Mouse (Mus musculus) forebrain, embryonic 12.5 days (tissue): ENCODE measurements around the gene Gas7. TPM values are rescaled to one million over a fixed set of nuclear protein-coding genes. Genes with fewer than 3 reads are reported as not detected.

Experiments used
- ATAC-seq: fragments of 200-750 bp; cut with Nextera tagmentation; 2 replicates; pipeline ENCODE4 v1.8.0; 2017; ENCODE audit warnings: moderate TSS enrichment; ENCODE audit not compliant: low FRiP score
- H3K27ac ChIP-seq: fragments of 300-500 bp; sonication (generic); 2 replicates; pipeline ENCODE4 v1.5.1; 2016; ENCODE audit warnings: mild to moderate bottlenecking
- H3K27me3 ChIP-seq: fragments of 300-500 bp; sonication (generic); 2 replicates; pipeline ENCODE4 v1.6.1; 2016; ENCODE audit warnings: mild to moderate bottlenecking
- H3K36me3 ChIP-seq: fragments of 300-500 bp; sonication (generic); replicated peaks from 2 replicates; pipeline ENCODE4 v1.6.1; 2016; ENCODE audit warnings: mild to moderate bottlenecking
- H3K4me1 ChIP-seq: fragments of 300-500 bp; sonication (generic); 2 replicates; pipeline ENCODE4 v1.6.1; 2016
- H3K4me2 ChIP-seq: fragments of 300-500 bp; sonication (generic); 2 replicates; pipeline ENCODE4 v1.6.1; 2016; ENCODE audit warnings: mild to moderate bottlenecking, moderate library complexity
- H3K4me3 ChIP-seq: fragments of 300-500 bp; sonication (generic); replicated peaks from 2 replicates; pipeline ENCODE4 v1.5.1; 2016; ENCODE audit warnings: mild to moderate bottlenecking
- H3K9ac ChIP-seq: fragments of 300-500 bp; sonication (generic); 2 replicates; pipeline ENCODE4 v1.6.1; 2016; ENCODE audit warnings: mild to moderate bottlenecking
- H3K9me3 ChIP-seq: fragments of 300-500 bp; sonication (generic); 2 replicates; pipeline ENCODE4 v1.6.1; 2016
- WGBS: fragments of 180-500 bp; shearing (Covaris S2); methylation state at CpG from one replicate; pipeline ENCODE4 v1.1.7; 2016; 5-methylcytosine and 5-hydroxymethylcytosine counted together
- polyA plus RNA-seq: library from polyadenylated mRNA; unstranded; fragments of >200 nt; fragmentation: Nextera tagmentation; extraction: Ambion mirVana; gene quantifications from 2 replicates; pipeline ENCODE4 v1.2.1, GENCODE M21; 2016

Gene Gas7
- polyA plus RNA-seq, 1 experiment from 2014 or later: 4.2 TPM

DNA sequence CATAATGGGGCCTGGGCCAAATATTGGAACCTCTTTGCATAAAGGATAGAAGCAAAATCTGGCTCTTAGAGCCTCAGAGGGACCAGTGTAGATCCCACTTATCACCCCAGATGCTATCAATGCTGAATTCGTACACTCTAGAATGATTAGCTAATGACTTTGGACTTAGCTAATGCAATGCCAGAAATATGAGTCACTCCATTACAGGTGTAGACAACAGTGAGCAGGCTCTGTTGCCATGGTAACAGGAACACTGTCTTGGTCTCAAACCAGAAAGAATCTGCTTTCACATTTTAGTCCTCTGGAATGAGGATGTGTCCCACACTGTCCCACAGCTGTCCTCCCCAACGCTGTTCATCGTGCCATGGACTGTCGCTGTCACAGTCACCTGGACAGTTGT, 94.1 kb downstream of the Gas7 start:
- Histone ChIP-seq H3K9ac (no peak overlapping the region), H3K4me3 (no peak overlapping the region), H3K4me1 (peaks cover 6% of the 10 kb centered on the region; the same call in 1 of the 2 replicates), H3K4me2 (no peak overlapping the region), H3K27ac (no peak overlapping the region), H3K9me3 (no peaks in the 10 kb centered on the region), H3K27me3 (no peaks in the 10 kb centered on the region), H3K36me3 (no peaks in the 10 kb centered on the region)
- ATAC-seq: no peak
- WGBS: 87% methylated on average over 4 of the region's 4 CpGs

- H3K27ac ChIP-seq: no peak overlapping the region
- ATAC-seq: no peak
- 85% methylated on average over 13 of the region's 13 CpGs for WGBS
These were observed 94.7 kb downstream of the Gas7 start for GRCm38 (mm10) chr11:67549762-67550488.

GRCm38 (mm10) chr11:67552400-67552799, 97.2 kb downstream of the Gas7 start:
- Histone ChIP-seq H3K4me3 (no peak overlapping the region), H3K9me3 (no peaks in the 10 kb centered on the region), H3K27ac (no peak overlapping the region), H3K4me1 (no peaks in the 10 kb centered on the region), H3K27me3 (no peaks in the 10 kb centered on the region), H3K9ac (no peak overlapping the region), H3K4me2 (no peak overlapping the region), H3K36me3 (no peaks in the 10 kb centered on the region)
- no peak for ATAC-seq
- WGBS: 91% methylated on average over 8 of the region's 8 CpGs

More at GRCm38 (mm10) chr11:67549762-67550488, 94.7 kb downstream of the Gas7 start:
- Histone ChIP-seq H3K4me1 (peaks cover 6% of the 10 kb centered on the region; the same call in 1 of the 2 replicates), H3K4me3 (no peak overlapping the region), H3K27me3 (no peaks in the 10 kb centered on the region), H3K4me2 (no peak overlapping the region), H3K36me3 (no peaks in the 10 kb centered on the region), H3K9ac (no peak overlapping the region), H3K9me3 (no peaks in the 10 kb centered on the region)

DNA sequence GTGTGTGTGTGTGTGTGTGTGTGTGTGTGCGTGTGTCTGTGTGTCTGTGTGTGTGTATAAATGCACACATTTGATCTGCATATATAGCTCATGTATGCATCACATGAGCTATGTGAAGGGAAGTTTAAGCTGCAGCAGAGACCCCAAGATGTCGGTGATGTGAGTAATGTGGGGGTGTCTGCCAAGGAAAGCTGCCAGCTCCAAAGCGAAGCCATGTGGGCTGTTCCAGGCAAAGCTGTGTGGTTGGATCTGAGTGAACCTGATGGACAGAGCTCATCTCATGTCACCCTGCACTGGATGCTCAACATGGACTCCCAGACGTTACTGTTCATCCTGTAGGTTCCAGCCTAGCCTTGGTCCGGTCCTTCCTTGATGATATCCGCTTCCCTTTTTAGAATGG, 99.0 kb downstream of the Gas7 start:
- H3K4me2 ChIP-seq: no peak overlapping the region
- no peak overlapping the region for H3K27ac ChIP-seq
- H3K9ac ChIP-seq: no peak overlapping the region
- H3K9me3 ChIP-seq: no peaks in the 10 kb centered on the region
- WGBS: 88% methylated on average over 6 of the region's 6 CpGs
- no peaks in the 10 kb centered on the region for H3K27me3 ChIP-seq
- ATAC-seq: no peak
- H3K36me3 ChIP-seq: no peaks in the 10 kb centered on the region
- H3K4me3 ChIP-seq: no peak overlapping the region
- H3K4me1 ChIP-seq: peaks cover 12% of the 10 kb centered on the region

- Histone ChIP-seq H3K27me3 (no peaks in the 10 kb centered on the region), H3K36me3 (no peaks in the 10 kb centered on the region), H3K4me3 (no peak overlapping the region), H3K9me3 (no peaks in the 10 kb centered on the region), H3K27ac (no peak overlapping the region), H3K9ac (no peak overlapping the region), H3K4me2 (no peak overlapping the region), H3K4me1 (peaks cover 13% of the 10 kb centered on the region)
- ATAC-seq: no peak
- WGBS: 76% methylated on average over 3 of the region's 3 CpGs
These were observed 101.1 kb downstream of the Gas7 start for GRCm38 (mm10) chr11:67556360-67556759.

GRCm38 (mm10) chr11:67558772-67559448, 103.7 kb downstream of the Gas7 start:
- peaks cover 13% of the 10 kb centered on the region for H3K4me1 ChIP-seq
- H3K36me3 ChIP-seq: no peaks in the 10 kb centered on the region
- WGBS: 39% methylated on average over 9 of the region's 9 CpGs
- no peak overlapping the region for H3K27ac ChIP-seq
- no peaks in the 10 kb centered on the region for H3K27me3 ChIP-seq
- ATAC-seq: no peak
- H3K4me3 ChIP-seq: no peak overlapping the region
- H3K9ac ChIP-seq: no peak overlapping the region
- H3K9me3 ChIP-seq: no peaks in the 10 kb centered on the region
- H3K4me2 ChIP-seq: no peak overlapping the region

DNA sequence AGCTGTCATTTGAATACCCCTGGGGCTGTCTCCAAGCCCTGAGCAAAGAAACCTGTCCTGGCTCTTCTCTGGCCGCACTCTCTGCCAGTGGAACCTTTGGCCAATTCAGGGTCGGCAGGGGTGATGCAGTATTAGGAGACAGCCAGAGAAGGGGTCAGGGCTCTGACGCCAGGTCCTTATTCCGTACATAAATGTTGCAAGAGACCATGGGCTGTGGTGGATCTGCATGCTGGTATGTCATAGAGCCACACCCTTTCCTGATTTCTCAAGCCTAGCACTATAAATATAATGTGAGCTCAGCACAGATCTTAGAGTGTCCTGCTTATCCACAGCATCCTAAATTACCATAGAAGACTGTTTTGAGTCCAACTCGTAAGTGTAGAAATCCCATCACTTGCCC, 104.3 kb downstream of the Gas7 start:
- H3K27ac ChIP-seq: no peak overlapping the region
- H3K36me3 ChIP-seq: no peaks in the 10 kb centered on the region
- no peak for ATAC-seq
- no peak overlapping the region for H3K4me3 ChIP-seq
- H3K9ac ChIP-seq: no peak overlapping the region
- no peak overlapping the region for H3K4me2 ChIP-seq
- H3K9me3 ChIP-seq: no peaks in the 10 kb centered on the region
- peaks cover 13% of the 10 kb centered on the region for H3K4me1 ChIP-seq
- no peaks in the 10 kb centered on the region for H3K27me3 ChIP-seq
- WGBS: 87% methylated on average over 5 of the region's 5 CpGs

- Histone ChIP-seq H3K27ac (no peak overlapping the region), H3K9ac (no peak overlapping the region), H3K4me1 (peaks cover 18% of the 10 kb centered on the region), H3K9me3 (no peaks in the 10 kb centered on the region), H3K27me3 (no peaks in the 10 kb centered on the region), H3K4me2 (no peak overlapping the region), H3K36me3 (no peaks in the 10 kb centered on the region), H3K4me3 (no peak overlapping the region)
- no peak for ATAC-seq
- WGBS: 73% methylated on average over 4 of the region's 4 CpGs
These were observed 106.4 kb downstream of the Gas7 start for GRCm38 (mm10) chr11:67561631-67562030.

GRCm38 (mm10) chr11:67563141-67563540, 107.9 kb downstream of the Gas7 start:
- H3K36me3 ChIP-seq: no peaks in the 10 kb centered on the region

GRCm38 (mm10) chr11:67564003-67564637, 108.9 kb downstream of the Gas7 start:
- no peaks in the 10 kb centered on the region for H3K9me3 ChIP-seq
- H3K4me3 ChIP-seq: no peak overlapping the region
- no peak overlapping the region for H3K27ac ChIP-seq
- WGBS: 89% methylated on average over 8 of the region's 8 CpGs
- ATAC-seq: no peak
- no peaks in the 10 kb centered on the region for H3K36me3 ChIP-seq
- H3K27me3 ChIP-seq: no peaks in the 10 kb centered on the region
- no peak overlapping the region for H3K9ac ChIP-seq
- H3K4me2 ChIP-seq: no peak overlapping the region
- peaks cover 8% of the 10 kb centered on the region for H3K4me1 ChIP-seq

More at GRCm38 (mm10) chr11:67563141-67563540, 107.9 kb downstream of the Gas7 start:
- Histone ChIP-seq H3K4me3 (no peak overlapping the region), H3K27me3 (no peaks in the 10 kb centered on the region), H3K9me3 (no peaks in the 10 kb centered on the region), H3K4me1 (peaks cover 18% of the 10 kb centered on the region), H3K27ac (no peak overlapping the region), H3K9ac (no peak overlapping the region), H3K4me2 (no peak overlapping the region)
- no peak for ATAC-seq
- WGBS: 60% methylated on average over 5 of the region's 5 CpGs

DNA sequence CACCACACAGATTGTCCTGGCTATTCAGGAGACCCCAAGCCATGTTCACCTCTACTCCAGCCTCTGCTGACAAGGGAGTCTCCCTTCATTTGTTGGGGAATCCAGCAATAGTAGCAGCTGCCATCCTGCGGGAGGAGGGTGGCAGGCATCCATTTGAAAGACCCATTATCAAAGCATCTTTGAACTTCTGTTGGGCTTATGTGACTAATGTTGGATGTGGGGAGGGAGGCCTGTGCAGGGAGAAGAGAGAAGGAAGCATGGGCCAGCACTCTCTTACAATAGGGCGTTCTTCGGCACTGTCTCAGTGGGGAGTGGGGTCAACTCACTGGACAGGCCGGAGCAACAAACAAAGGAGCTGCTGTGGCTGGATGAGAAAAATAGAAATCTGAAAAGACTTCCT, 110.3 kb downstream of the Gas7 start:
- ATAC-seq: no peak
- H3K4me2 ChIP-seq: no peak overlapping the region
- H3K9me3 ChIP-seq: no peaks in the 10 kb centered on the region
- H3K4me3 ChIP-seq: no peak overlapping the region
- H3K9ac ChIP-seq: no peak overlapping the region
- no peaks in the 10 kb centered on the region for H3K27me3 ChIP-seq
- H3K27ac ChIP-seq: no peak overlapping the region
- peaks cover 8% of the 10 kb centered on the region; the same call in 1 of the 2 replicates for H3K4me1 ChIP-seq
- H3K36me3 ChIP-seq: no peaks in the 10 kb centered on the region
- WGBS: 47% methylated on average over 4 of the region's 4 CpGs

GRCm38 (mm10) chr11:67566704-67567103, 111.5 kb downstream of the Gas7 start:
- WGBS: 86% methylated on average over 5 of the region's 5 CpGs
- Histone ChIP-seq H3K27ac (no peak overlapping the region), H3K9ac (no peak overlapping the region), H3K9me3 (no peaks in the 10 kb centered on the region), H3K27me3 (no peaks in the 10 kb centered on the region), H3K4me1 (peaks cover 16% of the 10 kb centered on the region), H3K4me2 (no peak overlapping the region), H3K4me3 (no peak overlapping the region), H3K36me3 (no peaks in the 10 kb centered on the region)
- ATAC-seq: no peak
